Mouse (Mus musculus) left cerebral cortex, adult 11 months (tissue): ENCODE measurements at regions not wholly inside any gene's neighbourhood (a gene's known extent, or its start where the extent isn't known, plus 50 kb on each side); places are given as distances from the start of the nearest gene placed in this dataset.
"Not testable (repeated sequence)": the region's sequence is repeated elsewhere in the genome, so short reads cannot be mapped to it uniquely, and the experiment has no call there.

Experiments
- DNase-seq: peaks from one replicate; pipeline ENCODE4 v3.0.0; 2022; ENCODE audit warnings: low spot score

GRCm38 (mm10) chr6:140229295-140229694 lies 188.0 kb upstream of the Plcz1 start:
- no peak for DNase-seq

- no peak for DNase-seq
Measured at GRCm38 (mm10) chr6:140228741-140229140, 187.5 kb upstream of the Plcz1 start.

GRCm38 (mm10) chr6:140222534-140223324 lies 181.5 kb upstream of the Plcz1 start:
- DNase-seq: no peak

- peak; percentile 37 for DNase-seq
Measured at GRCm38 (mm10) chr6:140221653-140222272, 180.5 kb upstream of the Plcz1 start.

GRCm38 (mm10) chr6:140218789-140219188 lies 177.5 kb upstream of the Plcz1 start:
- no peak for DNase-seq

- DNase-seq: no peak
Measured at GRCm38 (mm10) chr6:140212403-140212802, 171.1 kb upstream of the Plcz1 start.

- DNase-seq: no peak
Measured at GRCm38 (mm10) chr6:140210141-140210540, 168.9 kb upstream of the Plcz1 start.

GRCm38 (mm10) chr6:140209083-140209482 lies 167.8 kb upstream of the Plcz1 start:
- no peak for DNase-seq

GRCm38 (mm10) chr6:140208375-140208774 lies 167.1 kb upstream of the Plcz1 start:
- no peak for DNase-seq

- DNase-seq: not testable (repeated sequence)
Measured at GRCm38 (mm10) chr6:140206676-140207075, 165.4 kb upstream of the Plcz1 start.

GRCm38 (mm10) chr6:140201356-140201755 lies 160.1 kb upstream of the Plcz1 start:
- no peak for DNase-seq

- no peak for DNase-seq
Measured at GRCm38 (mm10) chr6:140200322-140200721, 159.1 kb upstream of the Plcz1 start.

GRCm38 (mm10) chr6:140198036-140198435 lies 156.8 kb upstream of the Plcz1 start:
- DNase-seq: no peak

- no peak for DNase-seq
Measured at GRCm38 (mm10) chr6:140197113-140197675, 155.9 kb upstream of the Plcz1 start.

- DNase-seq: no peak
Measured at GRCm38 (mm10) chr6:140194276-140194675, 153.0 kb upstream of the Plcz1 start.

- DNase-seq: no peak
Measured at GRCm38 (mm10) chr6:140193084-140193939, 152.1 kb upstream of the Plcz1 start.

GRCm38 (mm10) chr6:140192526-140192925 lies 151.3 kb upstream of the Plcz1 start:
- DNase-seq: no peak

GRCm38 (mm10) chr6:140191341-140191740 lies 150.1 kb upstream of the Plcz1 start:
- DNase-seq: no peak

- DNase-seq: no peak
Measured at GRCm38 (mm10) chr6:140189601-140190000, 148.3 kb upstream of the Plcz1 start.

- DNase-seq: no peak
Measured at GRCm38 (mm10) chr6:140187733-140188132, 146.5 kb upstream of the Plcz1 start.

GRCm38 (mm10) chr6:140187106-140187505 lies 145.8 kb upstream of the Plcz1 start:
- no peak for DNase-seq

GRCm38 (mm10) chr6:140179999-140180398 lies 138.7 kb upstream of the Plcz1 start:
- DNase-seq: no peak
